Mouse (Mus musculus): ENCODE measurements around the gene Mxra7.

DNA sequence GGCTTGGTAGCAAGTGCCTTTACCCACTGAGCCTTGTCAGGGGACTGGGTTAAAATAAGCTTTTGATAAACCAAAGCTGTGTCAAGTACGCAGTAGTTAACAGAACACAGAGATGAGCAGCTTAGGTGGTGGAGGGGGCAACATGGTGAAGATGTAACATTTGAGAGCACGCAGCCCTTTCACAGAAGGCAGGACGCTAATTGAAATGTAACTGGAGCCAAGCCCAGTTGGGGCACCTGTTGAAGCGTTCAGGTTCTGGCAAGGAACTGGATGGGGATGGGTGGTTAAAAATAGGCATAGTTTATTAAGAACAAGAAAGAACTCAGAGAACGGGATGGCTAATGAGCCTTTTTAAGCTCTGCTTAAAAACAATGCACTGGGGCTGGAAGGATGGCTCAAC lies 28.5 kb downstream of the Mxra7 start:
- TF ChIP-seq GATA1 (IDR thresholded peaks at IDR 0.05; ENCODE audit: low read length) (no peak), TAL1 (IDR thresholded peaks at IDR 0.05; ENCODE audit: low read length) (no peak)
